Mouse (Mus musculus) liver, embryonic 11.5 days (tissue): ENCODE data around the gene Inafm2. TPM values are rescaled to one million over a fixed set of nuclear protein-coding genes. Genes with fewer than 3 reads are reported as not detected.
A peak's percentile ranks its signal among the peaks of the same experiment; 100 is the strongest.

Source experiments
- ATAC-seq: fragments of 200-750 bp; cut with Nextera tagmentation; replicated peaks from 2 replicates; pipeline ENCODE4 v1.8.0; 2017; ENCODE audit warnings: moderate number of reproducible peaks, mild to moderate bottlenecking, moderate TSS enrichment, moderate library complexity; ENCODE audit not compliant: low FRiP score
- DNase-seq: peaks from one replicate; pipeline ENCODE4 v3.0.0-alpha.2; 2017; ENCODE audit warnings: low spot score
- H3K27ac ChIP-seq: fragments of 300-500 bp; sonication (generic); 2 replicates; pipeline ENCODE4 v1.5.1; 2014; ENCODE audit warnings: mild to moderate bottlenecking, low read depth, low read length, control low read depth
- H3K27me3 ChIP-seq: fragments of 300-500 bp; sonication (generic); replicated peaks from 2 replicates; pipeline ENCODE4 v1.6.1; 2014; ENCODE audit warnings: low read length, mixed read lengths; ENCODE audit not compliant: control insufficient read depth, insufficient read depth
- H3K36me3 ChIP-seq: fragments of 300-500 bp; sonication (generic); 2 replicates; pipeline ENCODE4 v1.6.1; 2014; ENCODE audit warnings: mild to moderate bottlenecking, low read length, moderate library complexity, mixed read lengths; ENCODE audit not compliant: control insufficient read depth, insufficient read depth
- H3K4me1 ChIP-seq: fragments of 300-500 bp; sonication (generic); replicated peaks from 2 replicates; pipeline ENCODE4 v1.6.1; 2014; ENCODE audit warnings: low read length, mixed read lengths; ENCODE audit not compliant: control insufficient read depth, insufficient read depth
- H3K4me2 ChIP-seq: fragments of 300-500 bp; sonication (generic); 2 replicates; pipeline ENCODE4 v1.6.1; 2014; ENCODE audit warnings: mild to moderate bottlenecking, control low read depth, moderate library complexity
- H3K4me3 ChIP-seq: fragments of 300-500 bp; sonication (generic); 2 replicates; pipeline ENCODE4 v1.5.1; 2014; ENCODE audit warnings: low read depth, low read length, control low read depth
- H3K9ac ChIP-seq: fragments of 300-500 bp; sonication (generic); 2 replicates; pipeline ENCODE4 v1.6.1; 2014; ENCODE audit warnings: low read depth, low read length, control low read depth
- H3K9me3 ChIP-seq: fragments of 300-500 bp; sonication (generic); 2 replicates; pipeline ENCODE4 v1.6.1; 2016; ENCODE audit warnings: low read length, inconsistent platforms, mixed read lengths; ENCODE audit not compliant: control insufficient read depth
- WGBS: fragments of 180-500 bp; shearing (Covaris S2); extraction: QIAGEN DNeasy Blood & Tissue Kit; methylation state at CpG from one replicate; pipeline ENCODE4 v1.1.7; 2014; 5-methylcytosine and 5-hydroxymethylcytosine counted together
- polyA plus RNA-seq: library from polyadenylated mRNA; unstranded; fragments of >200 nt; fragmentation: Nextera tagmentation; extraction: Ambion mirVana; gene quantifications from 2 replicates; pipeline ENCODE4 v1.2.1, GENCODE M21; 2014

Inafm2 gene
- polyA plus RNA-seq, 1 experiment from 2014 or later: 32.3 TPM

- H3K4me1 ChIP-seq: peaks cover 28% of the 10 kb centered on the region
- H3K9ac ChIP-seq: no peak overlapping the region
- H3K36me3 ChIP-seq: no peaks in the 10 kb centered on the region
- peak; percentile 67 for DNase-seq
- no peaks in the 10 kb centered on the region for H3K9me3 ChIP-seq
- H3K4me2 ChIP-seq: peak overlapping the region; percentile 82
- ATAC-seq: 0 out of 2 replicates have a peak, but pooled peaks have one; percentile 12
- under 1% methylated on average over 93 of the region's 93 CpGs for WGBS
- no peak overlapping the region for H3K27ac ChIP-seq
- peak overlapping the region; percentile 43 for H3K4me3 ChIP-seq
- H3K27me3 ChIP-seq: peaks cover 92% of the 10 kb centered on the region
Observed at GRCm38 (mm10) chr2:118702883-118703761, 42.4 kb upstream of the Inafm2 start.

GRCm38 (mm10) chr2:118703913-118704730 is 41.4 kb upstream of the Inafm2 start, which contains the start of gene Ankrd63:
Gene Ankrd63 (minus strand): TSS chr2:118703963.
- Histone ChIP-seq H3K9me3 (no peaks in the 10 kb centered on the region), H3K27ac (no peak within 1 kb of the TSS), H3K36me3 (no peaks in the 10 kb centered on the region), H3K4me2 (peak within 1 kb of the TSS; percentile 82), H3K4me3 (peak within 1 kb of the TSS; percentile 43), H3K4me1 (peaks cover 28% of the 10 kb centered on the region), H3K27me3 (peaks cover 99% of the 10 kb centered on the region), H3K9ac (no peak within 1 kb of the TSS)
- ATAC-seq (no peak), DNase-seq (no peak)
- WGBS: 2% methylated on average over 50 of the region's 50 CpGs

GRCm38 (mm10) chr2:118706436-118706835 is 39.1 kb upstream of the Inafm2 start:
- no peak for DNase-seq
- no peak overlapping the region for H3K4me3 ChIP-seq
- WGBS: 5% methylated on average over 6 of the region's 6 CpGs

GRCm38 (mm10) chr2:118708472-118708871 is 37.1 kb upstream of the Inafm2 start:
- peaks cover 88% of the 10 kb centered on the region for H3K27me3 ChIP-seq
- ATAC-seq: no peak
- H3K9me3 ChIP-seq: no peaks in the 10 kb centered on the region
- H3K4me3 ChIP-seq: no peak overlapping the region
- WGBS: 88% methylated on average over 4 of the region's 4 CpGs
- H3K27ac ChIP-seq: no peak overlapping the region
- no peaks in the 10 kb centered on the region for H3K36me3 ChIP-seq
- no peak overlapping the region for H3K9ac ChIP-seq
- DNase-seq: no peak
- peaks cover 20% of the 10 kb centered on the region for H3K4me1 ChIP-seq
- no peak overlapping the region for H3K4me2 ChIP-seq

More at GRCm38 (mm10) chr2:118706436-118706835, 39.1 kb upstream of the Inafm2 start:
- Histone ChIP-seq H3K4me2 (no peak overlapping the region), H3K36me3 (no peaks in the 10 kb centered on the region), H3K4me1 (peaks cover 28% of the 10 kb centered on the region), H3K9ac (no peak overlapping the region), H3K27me3 (peaks cover 98% of the 10 kb centered on the region), H3K27ac (no peak overlapping the region), H3K9me3 (no peaks in the 10 kb centered on the region)
- ATAC-seq: no peak

GRCm38 (mm10) chr2:118709655-118710221 is 35.8 kb upstream of the Inafm2 start:
- Histone ChIP-seq H3K4me2 (no peak overlapping the region), H3K27ac (no peak overlapping the region), H3K36me3 (no peaks in the 10 kb centered on the region), H3K4me1 (peaks cover 12% of the 10 kb centered on the region; the same call in 1 of the 2 replicates), H3K9me3 (no peaks in the 10 kb centered on the region), H3K4me3 (no peak overlapping the region), H3K27me3 (peaks cover 75% of the 10 kb centered on the region), H3K9ac (no peak overlapping the region)
- no peak for DNase-seq
- ATAC-seq: no peak
- 37% methylated on average over 4 of the region's 4 CpGs for WGBS

GRCm38 (mm10) chr2:118711038-118711494 is 34.5 kb upstream of the Inafm2 start:
- no peak overlapping the region for H3K27ac ChIP-seq
- peak overlapping the region; percentile 19 for H3K4me3 ChIP-seq
- H3K4me2 ChIP-seq: peak overlapping the region; percentile 60
- H3K36me3 ChIP-seq: no peaks in the 10 kb centered on the region
- ATAC-seq (peak; percentile 42), DNase-seq (no peak)
- peaks cover 12% of the 10 kb centered on the region; the same call in 1 of the 2 replicates for H3K4me1 ChIP-seq
- H3K27me3 ChIP-seq: peaks cover 62% of the 10 kb centered on the region
- WGBS: 12% methylated on average over 36 of the region's 36 CpGs
- no peaks in the 10 kb centered on the region for H3K9me3 ChIP-seq
- no peak overlapping the region for H3K9ac ChIP-seq

GRCm38 (mm10) chr2:118713631-118714030 is 31.9 kb upstream of the Inafm2 start:
- no peak for ATAC-seq
- no peaks in the 10 kb centered on the region for H3K36me3 ChIP-seq
- DNase-seq: no peak
- peaks cover 36% of the 10 kb centered on the region for H3K27me3 ChIP-seq
- H3K4me3 ChIP-seq: no peak overlapping the region
- WGBS: 75% methylated on average over 6 of the region's 6 CpGs
- H3K4me2 ChIP-seq: no peak overlapping the region
- no peaks in the 10 kb centered on the region for H3K9me3 ChIP-seq
- no peak overlapping the region for H3K9ac ChIP-seq
- H3K4me1 ChIP-seq: peaks cover 8% of the 10 kb centered on the region; the same call in 1 of the 2 replicates
- no peak overlapping the region for H3K27ac ChIP-seq

GRCm38 (mm10) chr2:118714230-118714629 is 31.3 kb upstream of the Inafm2 start:
- H3K36me3 ChIP-seq: no peaks in the 10 kb centered on the region
- H3K4me3 ChIP-seq: no peak overlapping the region
- H3K9ac ChIP-seq: no peak overlapping the region
- H3K27ac ChIP-seq: no peak overlapping the region
- H3K4me2 ChIP-seq: no peak overlapping the region
- H3K27me3 ChIP-seq: peaks cover 31% of the 10 kb centered on the region
- H3K9me3 ChIP-seq: no peaks in the 10 kb centered on the region
- peaks cover 8% of the 10 kb centered on the region; the same call in 1 of the 2 replicates for H3K4me1 ChIP-seq
- ATAC-seq: no peak
- DNase-seq: no peak
- WGBS: 56% methylated on average over 4 of the region's 4 CpGs
